Mouse (Mus musculus) left cerebral cortex, postnatal 36 days (tissue): ENCODE measurements around the gene Gpn1. TPM values are rescaled to one million over a fixed set of nuclear protein-coding genes. Genes with fewer than 3 reads are reported as not detected.
"Not testable (repeated sequence)": the region's sequence is repeated elsewhere in the genome, so short reads cannot be mapped to it uniquely, and the experiment has no call there.

ENCODE experiments used
- DNase-seq, 2 experiments: peaks; one replicate each; pipeline ENCODE4 v3.0.0; 2021 to 2022; ENCODE audit warnings: low spot score in 2 of 2, mixed read lengths in 1 of 2
- intact Hi-C: fragments of 180-260 bp; cut with DNase I; formaldehyde crosslinking; loops from one replicate; pipeline ENCODE4 v1.15.1; 2025
- total RNA-seq, 2 experiments: library from RNA; stranded (reverse); gene quantifications; 2 replicates each; pipeline ENCODE4 v1.2.3; 2021

Gene Gpn1
- total RNA-seq: 10 to 100 TPM; 24.9 to 27.5 TPM

- DNase-seq: peak; percentile 86 to 90
- intact Hi-C loops: no loop called here
Measured at GRCm38 (mm10) chr5:31494513-31495297, at the start of gene Gpn1. Gene Gpn1 (plus strand): TSS chr5:31494741.

DNA sequence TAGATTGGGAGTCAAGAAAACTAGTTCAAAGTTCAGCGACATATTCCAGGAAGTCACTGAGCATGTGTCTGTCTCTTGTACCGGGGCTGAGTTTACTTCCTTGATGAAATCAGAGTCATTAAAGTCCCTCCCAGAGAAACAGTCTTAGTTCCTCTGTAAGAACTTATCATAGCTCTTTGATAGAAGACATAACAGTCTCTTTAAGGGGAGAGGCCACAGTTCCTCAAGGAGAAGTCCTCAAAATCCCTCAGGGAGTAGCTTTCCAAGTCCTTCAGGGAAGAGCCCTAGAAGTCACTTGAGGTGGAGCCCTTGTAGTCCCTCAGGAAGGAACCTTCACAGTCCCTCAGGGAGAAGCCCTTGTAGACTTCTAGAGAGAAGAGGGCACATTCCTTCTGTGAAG is 43.2 kb upstream of the Gpn1 start:
- no peak for DNase-seq
- intact Hi-C loops: no loop called here

DNA sequence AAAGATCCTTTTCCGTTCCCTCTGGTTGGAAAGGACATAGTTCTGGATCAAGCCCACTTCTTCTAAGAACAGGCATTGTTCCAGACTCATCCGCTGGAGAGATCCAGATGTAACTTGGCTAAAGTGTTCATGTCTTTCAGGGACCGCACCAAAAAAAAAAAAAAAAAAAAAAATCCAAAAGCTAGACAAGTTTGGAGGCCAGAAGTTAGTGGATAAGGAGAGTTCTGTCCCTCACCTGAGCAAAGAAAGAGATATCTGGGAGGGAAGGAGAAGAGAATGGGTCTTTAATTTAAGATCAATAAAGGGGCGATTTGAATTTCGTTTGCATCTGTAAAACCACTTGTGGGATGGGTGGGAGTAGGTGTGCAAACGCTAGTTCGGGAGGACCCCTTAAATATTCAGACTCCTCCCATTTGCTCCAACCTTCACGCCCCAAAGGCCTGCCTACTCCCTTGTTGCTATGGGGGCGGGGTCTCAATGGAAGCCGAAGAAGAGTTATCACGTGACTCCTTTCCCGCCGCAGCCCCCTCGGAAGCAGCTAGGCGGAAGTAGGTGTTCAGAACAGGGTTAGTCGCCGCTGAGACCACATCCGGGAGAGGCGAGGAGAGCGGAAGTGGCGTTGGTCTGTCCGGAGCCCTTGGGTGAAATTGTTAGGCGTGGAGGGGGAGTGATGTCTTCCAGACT is 42.5 kb upstream of the Gpn1 start, which contains the start of gene Zfp512:
TSS of gene Zfp512 (plus strand) at position 554 of the 684 bp plus-strand sequence.
- intact Hi-C loops: no loop called here
- DNase-seq: peak; percentile 89 to 90

DNA sequence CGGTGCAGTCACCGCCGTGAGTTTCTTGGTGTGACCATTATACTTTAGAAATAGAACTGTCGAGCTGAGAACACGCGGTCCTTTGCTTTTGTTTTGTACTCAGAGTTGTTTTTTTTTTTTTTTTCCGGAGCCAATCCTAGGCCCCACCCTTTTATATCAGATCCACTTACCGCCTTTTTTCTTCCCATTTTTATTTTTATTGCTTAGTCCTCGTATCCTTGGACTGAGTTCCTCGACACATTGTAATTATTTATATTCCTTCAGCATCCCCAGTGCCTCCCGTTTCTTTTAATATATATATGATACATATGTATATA is 42.0 kb upstream of the Gpn1 start:
- no peak for DNase-seq
- intact Hi-C loops: no loop called here

- intact Hi-C loops: no loop called here
- no peak for DNase-seq
Measured at GRCm38 (mm10) chr5:31452886-31453410, 41.6 kb upstream of the Gpn1 start.

GRCm38 (mm10) chr5:31467798-31468197 is 26.7 kb upstream of the Gpn1 start:
- intact Hi-C loops: loop anchor here (5.0 kb wide), 1 partner anchor 175 kb away; the partner anchor contains the start of gene Ift172
- no peak for DNase-seq

GRCm38 (mm10) chr5:31469711-31470110 is 24.8 kb upstream of the Gpn1 start:
- no peak for DNase-seq
- intact Hi-C loops: loop anchor here (5.0 kb wide), 1 partner anchor 177 kb away; the partner anchor contains the start of gene Ift172

GRCm38 (mm10) chr5:31470334-31470733 is 24.2 kb upstream of the Gpn1 start:
- intact Hi-C loops: no loop called here
- DNase-seq: peak in 1 of 2 experiments; percentile 25

- no peak for DNase-seq
- intact Hi-C loops: no loop called here
Measured at GRCm38 (mm10) chr5:31480536-31480935, 14.0 kb upstream of the Gpn1 start.

- intact Hi-C loops: no loop called here
- DNase-seq: no peak
Measured at GRCm38 (mm10) chr5:31485440-31485839, 9.1 kb upstream of the Gpn1 start, which contains the start of gene 4930548H24Rik. Gene 4930548H24Rik (plus strand): TSS chr5:31485740.

DNA sequence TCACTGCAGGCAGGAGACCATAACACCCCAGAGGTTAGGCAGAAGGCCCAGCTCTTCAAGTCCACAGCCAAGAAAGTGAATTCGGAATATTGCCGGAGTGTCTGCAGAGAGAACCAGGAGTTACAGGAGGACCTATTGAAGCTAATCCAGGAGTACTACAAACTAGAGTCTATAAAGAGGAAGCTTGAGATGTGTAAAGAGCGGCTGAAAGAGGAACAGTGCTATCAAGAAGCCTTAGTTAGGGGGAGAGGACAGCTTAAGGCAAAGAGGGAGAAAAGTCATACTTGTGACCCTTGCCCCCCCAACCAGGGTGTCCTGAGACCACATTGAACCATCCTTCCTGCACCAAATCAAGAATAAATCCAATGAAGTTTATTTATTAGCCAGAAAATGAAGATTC is 6.7 kb upstream of the Gpn1 start:
- DNase-seq: no peak
- intact Hi-C loops: no loop called here

GRCm38 (mm10) chr5:31489116-31489769 is 5.3 kb upstream of the Gpn1 start:
- DNase-seq: no peak
- intact Hi-C loops: no loop called here

GRCm38 (mm10) chr5:31492031-31492430 is 2.5 kb upstream of the Gpn1 start:
- intact Hi-C loops: no loop called here
- DNase-seq: no peak

DNA sequence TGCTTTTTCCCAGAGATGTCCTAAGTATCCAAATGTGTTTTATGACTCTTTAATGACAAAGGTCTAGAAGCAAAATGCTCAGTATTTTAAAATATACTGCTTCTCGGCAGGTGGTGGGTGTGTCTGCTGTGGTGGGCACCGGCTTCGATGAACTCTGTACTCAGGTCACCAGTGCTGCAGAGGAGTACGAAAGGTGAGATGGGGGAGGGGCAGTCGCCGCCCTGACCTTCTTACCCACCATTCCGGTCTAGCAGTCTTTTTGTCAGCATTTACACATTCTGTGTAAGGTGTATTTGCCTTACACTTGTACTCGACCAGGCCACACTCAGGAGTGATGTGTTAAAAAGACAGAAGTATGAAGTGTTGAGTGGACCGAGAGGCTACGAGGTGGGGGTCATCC is 10.3 kb downstream of the Gpn1 start:
- intact Hi-C loops: no loop called here
- no peak for DNase-seq

- intact Hi-C loops: no loop called here
Measured at GRCm38 (mm10) chr5:31512481-31512880, 17.9 kb downstream of the Gpn1 start.

DNA sequence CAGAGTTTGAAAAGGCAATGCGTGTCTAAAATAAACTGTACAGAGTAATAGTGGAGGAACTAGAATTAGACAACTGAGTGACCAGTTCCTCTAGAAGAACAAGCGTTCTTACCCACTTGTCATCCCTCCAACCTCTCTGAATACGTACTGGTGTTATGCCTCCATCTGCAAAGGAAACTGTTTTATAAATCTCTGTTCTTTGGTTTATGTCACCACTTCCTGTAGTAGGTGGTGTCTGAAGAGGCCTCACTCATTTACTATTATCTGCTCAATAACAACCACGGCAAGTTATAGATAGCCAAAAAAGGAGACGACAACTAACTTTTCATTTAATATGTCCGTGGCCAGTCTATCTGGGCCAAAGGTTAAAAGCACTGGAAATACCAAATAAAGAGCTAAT is 26.0 kb downstream of the Gpn1 start:
- intact Hi-C loops: no loop called here
- DNase-seq: no peak

More at GRCm38 (mm10) chr5:31512481-31512880, 17.9 kb downstream of the Gpn1 start:
- DNase-seq: no peak

- DNase-seq: peak; percentile 79 to 85
- intact Hi-C loops: no loop called here
Measured at GRCm38 (mm10) chr5:31526354-31527116, 32.0 kb downstream of the Gpn1 start, which contains the start of gene Slc4a1ap. Gene Slc4a1ap (plus strand): TSS chr5:31526995.

- intact Hi-C loops: no loop called here
- DNase-seq: no peak
Measured at GRCm38 (mm10) chr5:31527117-31527680, 32.7 kb downstream of the Gpn1 start.

GRCm38 (mm10) chr5:31527707-31528106 is 33.2 kb downstream of the Gpn1 start, which contains the start of gene Supt7l:
Gene Supt7l (minus strand): TSS chr5:31527807.
- intact Hi-C loops, DNase-seq: not testable (repeated sequence)
